Mouse (Mus musculus): ENCODE data around the gene Rgs12.
A peak's percentile ranks its signal among the peaks of the same experiment; 100 is the strongest.

Rgs12 gene

DNA sequence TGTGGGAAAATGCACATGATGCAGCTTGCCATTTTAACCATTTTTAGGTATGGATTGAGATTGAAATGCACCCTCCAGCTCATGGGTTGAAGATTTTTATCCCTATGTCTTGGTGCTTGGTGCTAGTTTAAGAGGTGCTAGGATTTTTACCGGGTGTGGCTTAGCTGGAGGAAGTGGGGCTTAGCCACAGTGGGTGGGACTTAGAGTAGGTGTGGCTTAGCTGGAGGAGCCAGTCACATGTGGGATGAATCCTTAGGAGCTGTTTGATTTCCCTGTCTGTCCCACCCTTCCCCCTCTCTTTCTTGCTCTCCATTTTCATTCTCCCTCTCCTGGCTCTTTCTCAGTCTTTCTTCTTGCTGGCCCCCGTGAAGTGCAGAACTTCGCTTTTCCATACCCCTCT, 32.5 kb downstream of the Rgs12 start:
- DNase-seq (ENCODE audit: low spot score) = no peak

GRCm38 (mm10) chr5:34984933-34985332, 35.7 kb downstream of the Rgs12 start:
- no peak for DNase-seq (ENCODE audit: low spot score)

DNA sequence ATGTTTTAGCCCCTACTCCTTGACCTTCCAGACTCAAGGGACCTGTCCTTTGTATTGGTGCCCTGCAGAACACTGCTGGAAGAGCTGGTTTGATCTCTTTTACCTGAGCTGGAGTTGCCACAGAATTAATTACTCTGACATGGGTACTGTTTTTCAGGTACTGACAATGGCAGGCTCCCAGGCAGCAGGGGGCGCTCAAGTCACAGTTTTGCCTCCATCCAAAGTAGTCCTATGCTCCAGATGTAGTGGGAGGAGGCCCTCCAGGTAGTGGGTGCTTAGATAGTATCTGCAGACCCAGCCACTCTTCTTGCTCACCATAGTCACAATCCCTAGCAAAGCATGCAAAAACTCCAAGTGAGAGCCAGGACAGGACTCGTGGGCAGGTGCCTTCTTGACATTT, 36.6 kb downstream of the Rgs12 start:
- DNase-seq (ENCODE audit: low spot score) = peak; percentile 45

- peak; percentile 10 for DNase-seq (ENCODE audit: low spot score)
Observed at GRCm38 (mm10) chr5:34987396-34987795, 38.2 kb downstream of the Rgs12 start.

GRCm38 (mm10) chr5:34988690-34989089, 39.4 kb downstream of the Rgs12 start:
- no peak for DNase-seq (ENCODE audit: low spot score)

GRCm38 (mm10) chr5:34989321-34989772, 40.1 kb downstream of the Rgs12 start:
- DNase-seq (ENCODE audit: low spot score) = no peak

GRCm38 (mm10) chr5:34998754-34999153, 49.5 kb downstream of the Rgs12 start:
- DNase-seq (ENCODE audit: low spot score) = no peak

DNA sequence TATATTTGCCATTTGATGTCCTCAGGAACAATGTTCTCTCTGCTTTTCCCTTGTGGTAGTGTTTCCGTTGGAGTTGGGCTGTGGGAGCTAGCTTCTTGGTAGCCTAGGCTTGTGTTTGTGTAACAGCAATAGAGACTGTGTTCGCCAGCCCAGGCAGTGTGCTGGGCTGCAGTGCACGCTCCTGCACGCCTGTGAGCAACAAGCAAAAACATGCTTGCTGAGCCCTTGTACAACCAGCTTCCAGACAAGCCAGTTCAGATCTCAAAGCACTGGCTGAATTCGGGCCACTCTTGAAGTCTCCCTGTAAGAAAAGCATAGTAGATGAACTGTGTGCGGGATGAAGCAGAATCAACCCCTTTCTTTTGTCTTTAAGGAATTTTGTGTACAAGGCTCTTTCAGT, 50.0 kb downstream of the Rgs12 start:
- DNase-seq (ENCODE audit: low spot score) = no peak

- no peak for DNase-seq (ENCODE audit: low spot score)
Observed at GRCm38 (mm10) chr5:35000323-35000722, 51.1 kb downstream of the Rgs12 start.

- DNase-seq (ENCODE audit: low spot score) = no peak
Observed at GRCm38 (mm10) chr5:35001144-35001543, 51.9 kb downstream of the Rgs12 start.

GRCm38 (mm10) chr5:35003611-35004162, 54.4 kb downstream of the Rgs12 start:
- DNase-seq (ENCODE audit: low spot score) = no peak

- DNase-seq (ENCODE audit: low spot score) = no peak
Observed at GRCm38 (mm10) chr5:35004769-35005168, 55.5 kb downstream of the Rgs12 start.

GRCm38 (mm10) chr5:35005659-35006058, 56.4 kb downstream of the Rgs12 start:
- no peak for DNase-seq (ENCODE audit: low spot score)

GRCm38 (mm10) chr5:35006599-35006998, 57.4 kb downstream of the Rgs12 start:
- no peak for DNase-seq (ENCODE audit: low spot score)

- DNase-seq (ENCODE audit: low spot score) = no peak
Observed at GRCm38 (mm10) chr5:35009163-35009562, 59.9 kb downstream of the Rgs12 start.

- DNase-seq (ENCODE audit: low spot score) = no peak
Observed at GRCm38 (mm10) chr5:35010656-35011055, 61.4 kb downstream of the Rgs12 start.

DNA sequence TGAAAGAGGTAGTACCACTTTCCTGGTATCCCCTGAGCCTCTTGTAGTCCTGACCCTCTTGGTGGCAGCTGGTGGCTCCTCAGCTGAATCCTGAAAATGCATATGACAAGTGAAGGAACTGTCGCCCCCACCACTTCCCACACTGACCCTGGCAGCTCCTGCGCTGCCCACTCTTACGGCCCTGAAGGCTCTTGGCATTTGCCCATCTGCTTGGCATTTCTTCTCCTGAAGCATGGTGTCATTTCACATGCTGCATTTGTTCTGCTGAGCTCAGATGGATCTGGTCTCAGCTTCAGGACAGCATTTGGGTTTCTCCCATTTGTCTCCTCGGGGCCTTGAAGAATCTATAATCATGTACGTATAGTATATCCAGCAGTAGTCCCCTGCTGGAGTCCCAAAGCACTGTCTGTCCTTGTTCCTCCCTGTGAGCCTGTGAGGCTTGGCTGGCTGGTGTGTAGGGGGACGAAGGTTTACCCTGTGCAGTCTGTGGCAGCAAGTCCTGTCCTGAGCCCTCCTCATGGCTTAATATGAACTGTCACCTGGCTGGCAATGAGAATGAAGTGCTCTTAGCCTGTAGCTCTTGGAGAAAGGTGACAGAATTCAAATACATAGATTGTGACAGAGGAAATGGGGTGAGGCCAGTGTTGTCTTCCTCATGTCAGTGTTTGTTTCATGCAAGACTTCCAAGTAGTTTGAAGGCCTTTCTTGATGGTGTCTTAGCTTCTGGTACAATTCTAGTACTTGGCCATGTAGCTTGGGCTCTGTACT, 62.1 kb downstream of the Rgs12 start:
- no peak for DNase-seq (ENCODE audit: low spot score)

GRCm38 (mm10) chr5:35014036-35014435, 64.8 kb downstream of the Rgs12 start:
- no peak for DNase-seq (ENCODE audit: low spot score)

DNA sequence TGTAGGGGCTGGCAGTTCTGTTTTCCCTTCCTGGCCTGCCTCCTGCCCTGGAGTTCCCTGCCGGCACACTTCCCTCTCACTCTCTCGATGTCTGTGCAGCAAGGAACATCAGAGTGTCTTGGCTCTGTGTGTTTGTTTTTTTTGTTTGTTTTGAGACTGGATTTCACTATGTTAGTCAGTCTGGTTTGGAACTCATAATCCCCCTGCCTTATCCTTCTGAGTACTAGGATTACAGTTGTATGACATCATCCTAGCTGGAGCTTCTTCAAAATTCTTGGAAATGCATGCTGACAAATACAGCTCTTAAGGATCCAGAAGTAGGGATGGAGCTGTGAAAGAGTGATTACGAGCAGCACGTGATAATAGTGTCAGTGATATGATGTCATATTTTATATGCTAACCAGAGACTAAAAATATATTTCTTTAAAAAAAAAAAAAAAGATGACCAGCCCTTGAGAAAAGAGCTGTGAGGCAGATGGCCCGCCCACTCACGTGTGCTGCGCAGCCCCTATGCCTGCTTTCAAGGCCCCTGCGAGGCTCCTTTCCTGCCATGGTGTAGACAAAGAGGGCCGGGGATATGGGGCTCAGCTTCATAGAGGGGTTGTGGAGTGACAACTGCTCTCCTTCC, 70.5 kb downstream of the Rgs12 start:
- no peak for DNase-seq (ENCODE audit: low spot score)

DNA sequence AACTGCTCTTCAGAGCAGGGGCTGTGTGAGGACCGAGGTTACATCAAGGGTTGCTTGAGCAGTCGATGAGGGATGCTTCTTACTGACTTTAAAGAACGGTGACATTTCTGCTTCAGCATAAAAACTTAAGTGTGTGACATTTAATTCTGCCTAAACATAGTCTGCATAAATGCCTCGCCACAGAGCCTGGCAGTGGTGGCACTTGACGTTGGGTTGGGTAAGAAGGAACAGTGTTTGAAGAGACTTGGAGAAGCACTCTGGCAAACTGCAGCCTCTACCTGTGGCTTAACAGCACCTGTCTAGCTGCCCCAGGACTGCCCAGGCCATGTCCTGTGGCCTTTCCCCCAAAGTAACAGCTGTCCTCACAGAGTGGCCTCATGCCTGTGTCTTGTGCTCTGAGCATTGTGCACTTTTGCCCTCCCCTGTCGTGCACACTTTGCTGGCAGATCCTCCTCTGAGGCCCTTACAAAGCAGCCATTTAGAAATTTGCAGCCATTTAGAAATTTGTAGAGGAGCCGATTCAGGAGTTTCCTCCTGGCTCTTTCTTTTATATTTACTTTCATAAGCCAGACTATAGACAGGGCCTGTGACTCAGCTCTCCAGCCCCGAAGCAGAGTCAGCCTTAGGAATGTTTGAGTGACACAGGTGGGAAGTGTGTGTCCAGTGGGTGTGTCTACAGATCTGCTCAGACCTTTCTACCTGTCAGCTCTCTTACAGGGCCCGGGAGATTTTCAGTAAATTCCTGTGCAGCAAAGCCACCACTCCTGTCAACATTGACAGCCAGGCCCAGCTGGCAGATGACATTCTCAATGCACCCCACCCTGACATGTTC, 71.4 kb downstream of the Rgs12 start:
- DNase-seq (ENCODE audit: low spot score) = peak; percentile 48

GRCm38 (mm10) chr5:35024975-35025374, 75.7 kb downstream of the Rgs12 start:
- DNase-seq (ENCODE audit: low spot score) = no peak

DNA sequence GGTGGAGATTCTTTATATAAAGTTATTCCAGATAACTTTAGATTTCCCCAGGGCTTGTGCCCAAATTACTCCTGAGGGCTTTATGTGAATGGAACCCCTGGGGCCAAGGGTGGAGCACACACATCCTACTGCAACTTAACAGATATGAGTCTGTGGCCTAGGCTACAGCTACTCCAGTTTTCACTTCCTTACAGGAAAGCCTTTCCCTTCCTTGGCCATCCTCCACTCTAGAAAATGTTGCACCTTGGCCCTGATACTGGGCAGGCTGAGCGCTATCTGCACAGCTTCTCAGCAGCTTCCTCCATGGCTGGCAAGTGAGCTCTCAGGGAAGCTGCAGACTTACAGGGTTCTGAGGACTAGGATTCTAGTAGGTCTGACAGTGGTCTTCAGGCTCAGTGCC, 80.1 kb downstream of the Rgs12 start:
- no peak for DNase-seq (ENCODE audit: low spot score)
